Mouse (Mus musculus): Measurements from ENCODE around the gene Acta2.

The Acta2 gene

GRCm38 (mm10) chr19:34284383-34284782 lies 29.0 kb upstream of the Acta2 start:
- Histone ChIP-seq H3K4me3 (replicated peaks; ENCODE audit: low read length) (no peak overlapping the region), H3K27me3 (ENCODE audit: insufficient read depth, low read length) (peaks cover 3% of the 10 kb centered on the region), H3K9me3 (ENCODE audit: low read length) (no peaks in the 10 kb centered on the region), H3K36me3 (ENCODE audit: insufficient read depth, low read length) (no peaks in the 10 kb centered on the region), H3K4me1 (replicated peaks; ENCODE audit: low read depth, low read length) (no peaks in the 10 kb centered on the region)
- 0 out of 2 replicates have a peak, but pooled peaks have one; percentile 8 for TF ChIP-seq CTCF (conservative IDR thresholded peaks at IDR 0.05; ENCODE audit: low read length)
- TF ChIP-seq POU5F1 (IDR thresholded peaks at IDR 0.05; ENCODE audit: borderline replicate concordance, low read length), result no peak

DNA sequence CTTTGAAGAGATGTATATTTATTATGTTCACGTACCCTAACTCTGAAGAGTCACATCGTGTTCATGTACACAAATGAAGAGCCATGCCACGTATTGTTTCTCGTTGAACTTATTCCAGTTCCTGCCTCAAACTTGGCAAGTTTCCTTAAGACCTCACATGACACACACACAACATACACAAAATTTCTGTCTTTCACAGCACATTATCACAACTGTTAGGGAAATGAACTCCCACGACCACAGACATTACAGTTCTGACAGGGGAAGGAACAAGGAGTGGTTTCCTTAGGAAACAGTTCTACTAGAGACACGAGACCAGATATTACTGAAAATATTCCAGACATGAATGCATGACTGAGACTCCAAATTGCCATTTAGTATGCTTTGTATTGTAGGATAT lies 28.2 kb upstream of the Acta2 start:
- TF ChIP-seq CTCF (conservative IDR thresholded peaks at IDR 0.05; ENCODE audit: low read length) (no peak), POU5F1 (IDR thresholded peaks at IDR 0.05; ENCODE audit: borderline replicate concordance, low read length) (no peak), NANOG (IDR thresholded peaks at IDR 0.05; ENCODE audit: borderline replicate concordance, low read length) (no peak)
- no peaks in the 10 kb centered on the region for H3K9me3 ChIP-seq (ENCODE audit: low read length)
- no peaks in the 10 kb centered on the region for H3K4me1 ChIP-seq (replicated peaks; ENCODE audit: low read depth, low read length)
- no peaks in the 10 kb centered on the region for H3K27me3 ChIP-seq (ENCODE audit: insufficient read depth, low read length)
- H3K36me3 ChIP-seq (ENCODE audit: insufficient read depth, low read length), result no peaks in the 10 kb centered on the region
- H3K4me3 ChIP-seq (replicated peaks; ENCODE audit: low read length), result no peak overlapping the region

DNA sequence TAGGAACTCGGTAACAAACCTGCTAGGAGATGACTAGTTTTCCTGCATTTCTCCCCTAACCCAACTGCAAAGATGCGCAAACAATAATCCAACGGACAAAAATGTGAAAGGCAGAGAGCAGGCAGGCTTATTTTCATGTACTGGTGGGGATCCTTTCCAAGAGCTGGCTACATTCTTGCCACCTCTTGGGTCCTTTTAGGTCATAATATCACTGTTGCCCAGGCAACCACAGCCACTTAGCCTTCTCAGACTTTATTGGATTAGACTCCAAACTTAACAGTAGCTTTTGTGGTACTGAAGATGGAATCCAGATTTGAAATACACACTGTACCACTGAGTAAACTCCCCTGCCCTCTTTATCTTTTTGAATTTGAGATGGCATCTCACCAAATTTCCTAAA lies 22.7 kb upstream of the Acta2 start:
- no peaks in the 10 kb centered on the region for H3K27me3 ChIP-seq (ENCODE audit: insufficient read depth, low read length)
- no peaks in the 10 kb centered on the region for H3K36me3 ChIP-seq (ENCODE audit: insufficient read depth, low read length)
- no peak overlapping the region for H3K4me3 ChIP-seq (replicated peaks; ENCODE audit: low read length)
- H3K4me1 ChIP-seq (replicated peaks; ENCODE audit: low read depth, low read length), result no peaks in the 10 kb centered on the region
- no peak for TF ChIP-seq POU5F1 (IDR thresholded peaks at IDR 0.05; ENCODE audit: borderline replicate concordance, low read length)
- TF ChIP-seq NANOG (IDR thresholded peaks at IDR 0.05; ENCODE audit: borderline replicate concordance, low read length), result no peak
- no peak for TF ChIP-seq CTCF (conservative IDR thresholded peaks at IDR 0.05; ENCODE audit: low read length)
- H3K9me3 ChIP-seq (ENCODE audit: low read length), result no peaks in the 10 kb centered on the region

DNA sequence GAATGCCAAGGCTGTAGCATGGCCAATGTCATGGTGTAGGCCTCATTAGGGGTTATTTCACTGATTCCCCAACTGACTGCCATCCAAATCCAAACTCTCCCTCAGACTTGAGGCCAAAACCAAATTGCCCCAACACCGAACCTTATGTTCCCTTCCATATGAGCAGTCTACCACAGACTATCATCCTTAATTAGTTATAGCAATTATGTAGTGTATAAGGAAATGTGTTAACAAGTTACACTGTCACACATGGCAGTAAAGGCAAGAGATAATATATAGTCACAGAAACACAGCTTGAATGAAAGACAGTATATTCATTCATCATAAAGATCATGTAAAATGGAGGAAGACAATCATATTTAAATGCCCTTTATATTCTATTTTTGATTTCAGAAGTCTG lies 17.7 kb upstream of the Acta2 start:
- H3K4me3 ChIP-seq (replicated peaks; ENCODE audit: low read length), result no peak overlapping the region
- no peaks in the 10 kb centered on the region for H3K4me1 ChIP-seq (replicated peaks; ENCODE audit: low read depth, low read length)
- no peak for TF ChIP-seq NANOG (IDR thresholded peaks at IDR 0.05; ENCODE audit: borderline replicate concordance, low read length)
- no peak for TF ChIP-seq POU5F1 (IDR thresholded peaks at IDR 0.05; ENCODE audit: borderline replicate concordance, low read length)
- TF ChIP-seq CTCF (conservative IDR thresholded peaks at IDR 0.05; ENCODE audit: low read length), result no peak
- H3K36me3 ChIP-seq (ENCODE audit: insufficient read depth, low read length), result no peaks in the 10 kb centered on the region
- H3K27me3 ChIP-seq (ENCODE audit: insufficient read depth, low read length), result no peaks in the 10 kb centered on the region
- H3K9me3 ChIP-seq (ENCODE audit: low read length), result no peaks in the 10 kb centered on the region

DNA sequence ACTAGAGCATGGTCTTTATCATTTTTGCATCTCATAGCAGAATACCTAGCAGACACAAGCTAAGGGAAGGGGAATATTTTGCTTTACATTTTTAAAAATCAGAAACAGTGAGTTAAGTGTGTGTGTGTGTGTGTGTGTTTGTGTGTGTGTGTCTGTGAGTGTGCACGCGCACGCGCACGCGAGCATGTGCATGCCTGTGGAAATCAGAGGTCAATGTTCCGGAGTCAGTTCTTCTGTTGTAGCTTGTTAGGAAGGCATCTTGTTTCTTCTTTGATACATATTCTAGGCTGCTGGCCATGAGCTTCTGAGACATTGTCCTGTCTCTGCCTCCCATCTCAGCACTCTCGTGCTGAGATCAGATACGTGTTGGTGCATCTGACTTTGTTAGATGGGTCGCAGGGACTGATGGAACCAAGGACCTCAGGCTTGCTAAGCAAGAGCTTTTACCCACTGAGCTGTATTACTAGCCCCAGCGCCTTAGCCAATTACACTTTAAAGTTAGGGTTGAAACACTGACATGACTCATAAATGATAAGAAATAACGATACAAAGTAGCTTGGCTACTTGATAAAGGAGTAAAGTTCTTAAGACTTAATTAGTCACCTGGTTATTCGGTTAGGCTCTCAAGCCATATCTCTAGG lies 15.6 kb upstream of the Acta2 start:
- Histone ChIP-seq H3K4me1 (replicated peaks; ENCODE audit: low read depth, low read length) (no peaks in the 10 kb centered on the region), H3K27me3 (ENCODE audit: insufficient read depth, low read length) (no peaks in the 10 kb centered on the region), H3K36me3 (ENCODE audit: insufficient read depth, low read length) (no peaks in the 10 kb centered on the region), H3K9me3 (ENCODE audit: low read length) (no peaks in the 10 kb centered on the region), H3K4me3 (replicated peaks; ENCODE audit: low read length) (no peak overlapping the region)
- TF ChIP-seq POU5F1 (IDR thresholded peaks at IDR 0.05; ENCODE audit: borderline replicate concordance, low read length) (no peak), NANOG (IDR thresholded peaks at IDR 0.05; ENCODE audit: borderline replicate concordance, low read length) (no peak), CTCF (conservative IDR thresholded peaks at IDR 0.05; ENCODE audit: low read length) (no peak)

DNA sequence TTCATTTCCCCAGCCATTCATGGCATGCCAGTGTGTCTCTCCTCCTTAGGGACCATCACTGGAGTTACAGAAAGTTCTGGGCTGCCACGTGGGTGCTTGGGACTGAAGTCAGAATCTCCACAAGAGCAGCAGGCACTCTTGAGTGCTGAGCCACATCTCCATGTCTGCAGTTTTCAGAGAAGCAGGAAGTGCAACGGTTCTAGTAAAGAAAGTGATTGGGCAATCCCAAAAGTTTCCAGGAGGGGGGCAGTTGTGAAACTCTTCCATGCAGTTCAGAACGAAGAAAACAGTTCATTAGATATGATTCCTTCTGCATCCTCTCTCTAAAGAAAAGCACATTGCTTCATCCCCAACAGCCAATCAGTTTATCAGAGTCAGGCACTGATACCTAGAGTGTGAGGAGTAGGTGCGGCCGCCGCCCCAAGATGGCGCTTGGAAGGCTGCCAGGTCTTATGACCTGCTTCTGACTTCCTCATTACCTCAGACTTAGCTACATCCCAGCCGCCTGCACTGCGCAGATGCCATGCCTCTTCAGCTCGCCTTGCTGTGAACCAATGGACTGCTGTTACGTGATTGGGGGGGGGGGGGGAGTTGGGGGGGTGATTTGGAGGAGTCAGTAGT lies 14.8 kb upstream of the Acta2 start:
- Histone ChIP-seq H3K4me3 (replicated peaks; ENCODE audit: low read length) (no peak overlapping the region), H3K36me3 (ENCODE audit: insufficient read depth, low read length) (no peaks in the 10 kb centered on the region), H3K4me1 (replicated peaks; ENCODE audit: low read depth, low read length) (no peaks in the 10 kb centered on the region), H3K9me3 (ENCODE audit: low read length) (no peaks in the 10 kb centered on the region), H3K27me3 (ENCODE audit: insufficient read depth, low read length) (no peaks in the 10 kb centered on the region)
- TF ChIP-seq CTCF (conservative IDR thresholded peaks at IDR 0.05; ENCODE audit: low read length) (no peak), POU5F1 (IDR thresholded peaks at IDR 0.05; ENCODE audit: borderline replicate concordance, low read length) (no peak), NANOG (IDR thresholded peaks at IDR 0.05; ENCODE audit: borderline replicate concordance, low read length) (no peak)

DNA sequence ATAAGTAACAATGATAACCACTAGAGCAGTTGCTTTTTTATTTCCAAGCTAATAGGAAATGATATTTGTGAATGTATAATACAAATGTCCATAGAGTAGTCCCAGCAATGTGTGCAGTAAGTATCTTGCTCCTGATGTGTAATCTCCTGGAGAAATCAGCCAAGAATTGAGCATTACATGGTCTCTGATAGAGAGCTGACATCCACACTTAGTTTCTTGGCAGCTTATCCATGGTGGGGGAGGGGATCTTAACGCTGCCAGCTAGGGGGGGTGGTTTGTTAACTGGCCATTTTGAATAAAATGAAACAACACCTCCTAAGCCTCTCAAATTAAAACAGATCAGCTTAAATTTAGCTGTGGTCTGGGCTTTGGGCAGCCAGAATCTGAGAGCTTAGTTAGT lies 13.6 kb upstream of the Acta2 start:
- Histone ChIP-seq H3K36me3 (ENCODE audit: insufficient read depth, low read length) (no peaks in the 10 kb centered on the region), H3K9me3 (ENCODE audit: low read length) (no peaks in the 10 kb centered on the region), H3K4me1 (replicated peaks; ENCODE audit: low read depth, low read length) (no peaks in the 10 kb centered on the region), H3K27me3 (ENCODE audit: insufficient read depth, low read length) (no peaks in the 10 kb centered on the region), H3K4me3 (replicated peaks; ENCODE audit: low read length) (no peak overlapping the region)
- TF ChIP-seq CTCF (conservative IDR thresholded peaks at IDR 0.05; ENCODE audit: low read length) (no peak), POU5F1 (IDR thresholded peaks at IDR 0.05; ENCODE audit: borderline replicate concordance, low read length) (no peak), NANOG (IDR thresholded peaks at IDR 0.05; ENCODE audit: borderline replicate concordance, low read length) (no peak)

DNA sequence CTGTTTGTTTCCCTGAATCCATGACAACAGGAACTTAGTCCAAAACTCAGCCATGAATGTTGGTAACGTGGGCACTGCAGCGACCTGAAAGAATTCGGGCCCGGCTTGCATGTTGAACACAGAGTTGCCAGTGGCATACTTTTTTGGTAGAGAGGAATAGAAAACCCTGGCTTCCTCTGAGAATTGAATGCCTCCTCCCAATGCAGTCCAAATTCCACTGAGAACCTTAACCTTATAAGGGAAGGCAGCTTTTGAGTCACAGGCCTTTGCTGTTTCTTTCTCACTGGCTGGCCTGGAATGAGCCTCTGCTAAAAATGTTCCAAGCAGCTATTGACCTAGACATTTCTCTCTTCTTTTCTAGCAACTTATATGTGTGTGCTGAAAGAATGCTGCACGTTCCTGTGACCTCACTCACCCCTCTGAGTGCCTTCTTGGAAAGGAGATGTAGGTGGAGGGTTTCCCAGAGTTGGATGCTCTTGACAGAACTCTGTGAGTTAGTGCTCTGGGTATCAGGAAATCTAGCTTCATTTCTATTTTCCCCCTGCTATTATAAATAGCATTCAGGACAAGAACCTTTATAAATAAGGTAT lies 10.3 kb upstream of the Acta2 start:
- Histone ChIP-seq H3K36me3 (ENCODE audit: insufficient read depth, low read length) (no peaks in the 10 kb centered on the region), H3K4me3 (replicated peaks; ENCODE audit: low read length) (no peak overlapping the region), H3K27me3 (ENCODE audit: insufficient read depth, low read length) (no peaks in the 10 kb centered on the region), H3K9me3 (ENCODE audit: low read length) (no peaks in the 10 kb centered on the region), H3K4me1 (replicated peaks; ENCODE audit: low read depth, low read length) (no peaks in the 10 kb centered on the region)
- TF ChIP-seq NANOG (IDR thresholded peaks at IDR 0.05; ENCODE audit: borderline replicate concordance, low read length), result no peak
- TF ChIP-seq POU5F1 (IDR thresholded peaks at IDR 0.05; ENCODE audit: borderline replicate concordance, low read length), result no peak
- no peak for TF ChIP-seq CTCF (conservative IDR thresholded peaks at IDR 0.05; ENCODE audit: low read length)
